Mouse (Mus musculus): ENCODE results near the gene Gm10696. TPM values are rescaled to one million over a fixed set of nuclear protein-coding genes. Genes with fewer than 3 reads are reported as not detected.

The Gm10696 gene
- not detected for polyA plus RNA-seq (2017; shearing (Covaris generic))

DNA sequence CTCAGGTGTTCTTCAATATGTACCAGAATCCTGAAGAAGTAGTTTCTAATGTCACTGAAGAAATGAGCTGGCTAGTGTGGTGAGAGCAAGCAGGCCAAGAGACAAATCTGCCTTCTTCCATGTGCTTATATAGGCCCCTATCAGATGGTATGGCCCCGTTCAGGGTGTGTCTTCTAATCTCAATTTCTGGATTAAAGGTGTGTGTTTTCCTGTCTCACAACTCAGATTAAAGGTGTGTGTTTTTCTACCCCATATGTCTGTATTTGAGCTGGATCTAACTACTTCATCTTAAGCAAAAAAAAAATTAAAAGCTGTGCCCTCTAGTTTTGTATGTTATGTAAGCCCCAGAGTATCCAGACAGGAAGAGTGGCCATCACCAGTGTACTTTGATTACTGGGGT is at the start of gene Gm10696:
Gene Gm10696, minus strand, starts transcription at position 101 of the 400 bp plus-strand sequence.

DNA sequence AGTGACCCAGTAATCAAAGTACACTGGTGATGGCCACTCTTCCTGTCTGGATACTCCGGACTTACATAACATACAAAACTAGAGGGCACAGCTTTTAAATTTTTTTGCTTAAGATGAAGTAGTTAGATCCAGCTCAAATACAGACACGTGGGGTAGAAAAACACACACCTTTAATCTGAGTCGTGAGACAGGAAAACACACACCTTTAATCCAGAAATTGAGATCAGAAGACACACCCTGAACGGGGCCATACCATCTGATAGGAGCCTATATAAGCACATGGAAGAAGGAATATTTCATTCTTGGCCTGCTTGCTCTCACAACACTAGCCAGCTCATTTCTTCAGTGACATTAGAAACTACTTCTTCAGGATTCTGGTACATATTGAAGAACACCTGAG is 18.4 kb upstream of the Gm10696 start, which contains the start of gene Gm5286:
Gene Gm5286, plus strand, starts transcription at position 301 of the 400 bp plus-strand sequence.

Other genes starting within 250 kb of the Gm10696 start
- gene Gm9117, start 234.7 kb downstream of the Gm10696 start, polyA plus RNA-seq (2017; shearing (Covaris generic)): not detected
- not detected for gene Tdpoz5, start 216.9 kb downstream of the Gm10696 start, polyA plus RNA-seq (2017; shearing (Covaris generic))
- not detected for gene Gm9125, start 123.3 kb downstream of the Gm10696 start, polyA plus RNA-seq (2017; shearing (Covaris generic))
- gene Gm10697, start 105.5 kb downstream of the Gm10696 start, polyA plus RNA-seq (2017; shearing (Covaris generic)): not detected
- gene Gm5286, start 18.5 kb upstream of the Gm10696 start, polyA plus RNA-seq (2017; shearing (Covaris generic)): not detected
- gene Gm4778, start 85.8 kb upstream of the Gm10696 start, polyA plus RNA-seq (2017; shearing (Covaris generic)): not detected
- 2.7 TPM for gene Them4, start 131.9 kb upstream of the Gm10696 start, polyA plus RNA-seq (2017; shearing (Covaris generic))
- not detected for gene Them5, start 163.9 kb upstream of the Gm10696 start, polyA plus RNA-seq (2017; shearing (Covaris generic))
- not detected for gene C2cd4d, start 184.2 kb upstream of the Gm10696 start, polyA plus RNA-seq (2017; shearing (Covaris generic))
- not detected for gene Rorc, start 194.6 kb upstream of the Gm10696 start, polyA plus RNA-seq (2017; shearing (Covaris generic))
- gene Lingo4, start 220.3 kb upstream of the Gm10696 start, polyA plus RNA-seq (2017; shearing (Covaris generic)): not detected
- 0.85 TPM for gene Tdrkh, start 235.1 kb upstream of the Gm10696 start, polyA plus RNA-seq (2017; shearing (Covaris generic))